Mouse (Mus musculus) cerebellum, adult 18-20 months (tissue): Measurements from ENCODE around the gene Rap1gap.
A peak's percentile ranks its signal among the peaks of the same experiment; 100 is the strongest.

Experiments used
- DNase-seq, 2 experiments: peaks; one replicate each; pipeline ENCODE4 v3.0.0; 2021

Rap1gap gene

DNA sequence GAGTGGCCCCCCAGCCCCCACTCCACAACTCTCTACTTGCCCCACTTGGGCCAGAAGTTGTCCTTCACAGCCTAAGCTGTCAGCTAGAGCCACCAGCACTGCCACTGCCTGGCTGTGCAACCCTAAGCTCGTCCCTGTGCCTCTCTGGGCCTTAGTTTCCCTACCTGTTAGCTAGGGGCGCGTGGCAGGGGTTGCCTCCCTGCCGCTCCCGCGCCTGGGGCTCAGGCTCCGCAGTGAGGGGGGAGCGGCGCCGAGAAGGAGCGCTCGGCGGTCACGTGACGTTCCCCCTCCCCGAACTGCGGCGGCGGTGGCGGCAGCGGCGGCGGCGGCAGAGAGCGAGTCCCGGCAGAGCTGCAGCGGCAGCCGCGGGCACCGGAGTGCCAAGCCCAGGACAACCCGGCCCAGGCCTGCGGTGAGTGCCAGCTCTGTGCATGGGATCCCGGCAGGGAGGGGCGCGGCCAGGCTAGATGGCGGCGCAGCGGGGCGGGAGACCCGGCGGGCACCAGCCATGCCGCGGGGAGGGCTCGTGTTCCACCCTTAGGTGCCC is at the start of gene Rap1gap:
TSS of gene Rap1gap (plus strand) at position 294 of the 547 bp plus-strand sequence.
- DNase-seq: peak; percentile 86 to 89

DNA sequence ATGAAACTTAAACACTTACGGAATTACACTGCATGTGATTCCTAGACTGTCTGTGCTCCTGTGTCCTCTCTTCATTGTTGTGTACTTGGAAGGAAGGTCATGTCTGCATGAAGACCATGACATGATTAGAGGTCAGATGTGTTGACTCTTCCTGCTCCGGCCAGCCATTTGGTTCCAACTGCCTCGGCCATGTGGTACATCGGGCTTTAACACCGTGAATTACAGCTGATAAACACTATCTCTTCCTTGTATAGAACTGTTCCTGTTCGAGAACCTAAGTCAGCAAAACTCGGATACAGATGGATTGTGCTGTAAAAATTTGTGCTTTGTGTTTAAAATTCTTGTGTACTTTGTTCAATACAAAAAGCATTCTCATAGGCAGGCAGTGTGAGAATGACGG is 41.7 kb upstream of the Rap1gap start:
- no peak for DNase-seq

- DNase-seq: no peak
These were observed 36.9 kb upstream of the Rap1gap start for GRCm38 (mm10) chr4:137627476-137628235.

DNA sequence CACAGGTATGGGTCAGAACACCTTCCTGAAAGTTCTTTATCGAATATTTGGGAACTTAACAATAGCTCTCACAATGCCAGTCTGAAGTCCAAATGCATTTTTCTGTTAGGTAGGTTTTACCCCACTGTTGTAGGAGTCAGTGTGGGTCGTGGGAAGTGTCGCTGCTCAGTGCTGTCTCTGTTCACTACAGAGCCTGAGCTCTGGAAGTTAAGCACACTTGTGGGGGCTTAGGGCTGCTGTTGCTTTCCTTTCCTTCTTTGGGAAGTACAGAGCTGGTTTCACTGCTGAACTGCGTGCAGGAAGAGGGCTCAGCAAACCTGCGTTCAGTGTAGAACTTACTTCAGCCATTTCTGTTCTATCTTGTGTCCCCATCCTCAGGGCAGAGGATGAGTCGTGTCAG is 36.1 kb upstream of the Rap1gap start:
- no peak for DNase-seq

DNA sequence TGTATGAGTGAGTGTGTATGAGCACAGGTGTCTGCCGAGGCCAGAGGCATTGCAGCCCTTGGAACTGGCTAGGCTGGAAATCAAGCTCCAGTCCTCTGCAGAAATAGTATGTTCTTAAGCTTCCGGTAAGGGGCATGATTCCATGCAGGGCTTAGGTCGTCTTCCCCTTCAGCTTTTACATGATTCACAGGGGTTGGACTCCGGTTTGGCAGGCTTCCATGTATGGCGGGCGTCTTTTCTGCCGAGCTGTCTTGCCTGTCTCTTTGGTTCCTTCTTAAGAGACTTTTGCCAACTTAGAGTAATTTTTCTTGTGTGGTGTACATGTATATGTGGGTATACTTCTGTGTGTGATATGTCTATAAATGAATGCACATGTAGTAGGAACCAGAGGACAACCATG is 35.2 kb upstream of the Rap1gap start:
- DNase-seq: no peak

DNA sequence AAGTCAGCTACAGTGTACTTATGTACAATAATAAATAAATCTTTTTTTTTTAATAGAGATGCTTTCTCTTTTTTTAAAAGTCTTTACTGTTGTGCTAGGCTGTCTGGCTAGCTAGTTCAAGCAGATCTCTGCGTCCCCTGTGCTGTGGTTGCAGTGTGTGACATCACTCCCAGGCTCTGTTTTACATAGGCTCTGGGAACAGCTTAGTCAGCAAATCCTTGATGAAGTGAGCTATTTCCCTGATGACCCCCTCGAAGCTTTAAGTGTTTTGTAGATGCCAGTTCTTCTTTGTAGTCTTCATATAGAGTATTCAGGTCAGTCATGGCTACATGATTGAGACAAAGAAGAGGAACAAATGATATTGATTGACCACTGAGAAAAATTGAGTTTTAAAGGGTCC is 34.4 kb upstream of the Rap1gap start:
- DNase-seq: no peak

GRCm38 (mm10) chr4:137631596-137631995 is 32.9 kb upstream of the Rap1gap start:
- DNase-seq: no peak

DNA sequence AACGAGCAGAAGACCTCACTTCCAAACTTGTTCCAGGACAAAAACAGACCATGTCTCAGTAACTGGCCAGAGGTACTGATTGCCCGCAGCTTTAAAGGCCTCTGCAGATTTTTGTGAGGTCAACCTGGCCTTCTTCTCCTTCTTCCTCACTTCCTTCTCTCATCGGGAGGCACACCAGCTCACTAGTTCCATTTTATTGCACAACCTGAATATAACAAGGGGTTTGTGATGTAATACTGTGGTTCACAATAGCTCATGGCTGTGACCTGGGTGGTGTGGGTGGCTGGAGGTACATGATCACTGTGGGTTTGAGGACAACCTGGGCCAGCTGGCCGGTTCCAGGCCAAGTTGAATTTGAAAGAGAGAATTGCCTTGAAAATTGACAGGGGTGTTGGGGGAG is 31.1 kb upstream of the Rap1gap start:
- DNase-seq: no peak

DNA sequence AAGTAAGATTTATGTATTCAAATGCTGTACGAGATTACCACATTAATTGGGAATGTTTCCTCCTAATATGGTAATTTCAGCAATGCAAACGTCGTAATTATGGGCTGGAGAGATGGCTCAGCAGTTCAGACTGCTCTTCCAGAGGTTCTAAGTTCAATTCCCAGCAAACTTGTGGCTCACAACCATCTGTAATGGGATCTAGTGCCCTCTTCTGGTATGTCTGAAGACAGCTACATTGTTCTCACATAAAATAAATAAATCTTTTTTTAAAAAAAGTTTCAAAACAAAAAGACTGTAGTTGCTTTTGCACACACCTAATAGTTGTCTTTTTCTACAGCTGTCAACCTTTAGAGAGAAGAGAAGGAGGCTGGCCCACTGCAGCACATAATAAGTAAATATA is 27.9 kb upstream of the Rap1gap start:
- no peak for DNase-seq

GRCm38 (mm10) chr4:137641556-137641955 is 23.0 kb upstream of the Rap1gap start:
- peak in 1 of 2 experiments; percentile 37 for DNase-seq

- DNase-seq: no peak
These were observed 22.4 kb upstream of the Rap1gap start for GRCm38 (mm10) chr4:137642101-137642500.

- no peak for DNase-seq
These were observed 21.1 kb upstream of the Rap1gap start for GRCm38 (mm10) chr4:137643459-137643858.

- no peak for DNase-seq
These were observed 18.3 kb upstream of the Rap1gap start for GRCm38 (mm10) chr4:137646262-137646661.

- DNase-seq: no peak
These were observed 16.9 kb upstream of the Rap1gap start for GRCm38 (mm10) chr4:137647648-137648047.

DNA sequence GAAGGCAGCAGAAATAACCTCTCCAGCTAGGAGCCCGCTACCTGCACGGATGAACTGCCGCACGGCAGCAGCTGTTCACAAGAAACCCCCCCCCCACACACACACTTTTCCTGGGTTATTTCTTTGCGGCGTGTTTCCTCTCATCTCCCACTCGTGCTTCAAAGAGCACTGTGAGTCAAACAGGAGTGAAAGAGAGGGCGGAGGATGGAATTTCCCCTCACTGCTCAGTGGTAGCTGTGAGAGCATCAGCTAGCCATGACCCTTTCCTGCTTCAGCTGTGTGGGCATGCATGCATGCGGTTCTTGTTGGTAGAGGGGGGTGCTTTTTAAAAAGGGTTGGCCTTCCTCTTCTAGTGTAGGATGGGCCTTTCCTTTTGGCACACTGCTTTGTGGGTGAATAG is 16.3 kb upstream of the Rap1gap start:
- DNase-seq: no peak

DNA sequence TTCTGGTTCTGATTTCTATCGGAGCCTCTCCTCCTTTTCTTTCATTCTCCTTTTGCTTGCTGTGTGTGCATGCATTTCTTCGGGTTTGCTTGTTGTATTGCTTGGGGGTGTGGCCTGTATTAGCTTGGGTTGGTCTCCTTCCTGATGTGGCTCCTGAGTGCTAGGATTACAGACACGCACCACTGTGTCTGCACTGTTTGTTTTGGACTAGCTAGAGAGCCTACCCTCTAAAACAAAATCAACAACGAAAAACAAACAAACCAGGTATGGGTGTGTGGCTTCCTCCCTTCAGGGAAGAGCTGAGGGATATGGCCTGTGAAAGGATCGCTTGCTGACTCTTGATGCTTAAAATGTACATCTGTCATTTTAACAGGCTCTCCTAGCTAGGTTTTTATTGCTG is 13.6 kb upstream of the Rap1gap start:
- DNase-seq: no peak

- no peak for DNase-seq
These were observed 11.6 kb upstream of the Rap1gap start for GRCm38 (mm10) chr4:137652835-137653346.

GRCm38 (mm10) chr4:137655241-137656031 is 9.1 kb upstream of the Rap1gap start:
- DNase-seq: no peak

DNA sequence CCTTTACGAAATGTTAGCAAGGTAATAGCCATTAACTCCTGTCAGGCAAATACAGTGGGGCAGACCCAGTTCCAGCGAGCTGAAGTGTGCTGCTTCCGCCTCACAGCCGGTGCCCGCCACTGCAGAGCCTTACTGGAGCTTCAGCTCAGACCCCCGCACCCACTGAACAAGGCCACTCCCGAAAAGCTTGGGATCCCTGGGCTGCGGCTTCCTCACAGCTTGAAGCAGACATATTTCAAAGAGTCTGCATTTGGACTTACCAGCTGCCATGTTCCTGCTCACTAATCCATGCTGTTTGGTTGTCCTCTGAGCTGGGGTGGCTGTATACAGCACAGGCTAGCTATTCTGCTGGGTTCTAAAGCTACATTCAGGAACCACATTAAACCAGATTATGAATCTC is 6.9 kb upstream of the Rap1gap start:
- DNase-seq: no peak

- no peak for DNase-seq
These were observed 5.0 kb upstream of the Rap1gap start for GRCm38 (mm10) chr4:137659541-137659940.

- peak; percentile 24 to 35 for DNase-seq
These were observed 4.0 kb upstream of the Rap1gap start for GRCm38 (mm10) chr4:137660364-137661077.

- peak in 1 of 2 experiments; percentile 50 for DNase-seq
These were observed 3.5 kb upstream of the Rap1gap start for GRCm38 (mm10) chr4:137661078-137661450.

- DNase-seq: peak; percentile 66 to 78
These were observed 3.0 kb upstream of the Rap1gap start for GRCm38 (mm10) chr4:137661547-137661946.
